Mouse (Mus musculus): Measurements from ENCODE around the gene Cops4.

The Cops4 gene

DNA sequence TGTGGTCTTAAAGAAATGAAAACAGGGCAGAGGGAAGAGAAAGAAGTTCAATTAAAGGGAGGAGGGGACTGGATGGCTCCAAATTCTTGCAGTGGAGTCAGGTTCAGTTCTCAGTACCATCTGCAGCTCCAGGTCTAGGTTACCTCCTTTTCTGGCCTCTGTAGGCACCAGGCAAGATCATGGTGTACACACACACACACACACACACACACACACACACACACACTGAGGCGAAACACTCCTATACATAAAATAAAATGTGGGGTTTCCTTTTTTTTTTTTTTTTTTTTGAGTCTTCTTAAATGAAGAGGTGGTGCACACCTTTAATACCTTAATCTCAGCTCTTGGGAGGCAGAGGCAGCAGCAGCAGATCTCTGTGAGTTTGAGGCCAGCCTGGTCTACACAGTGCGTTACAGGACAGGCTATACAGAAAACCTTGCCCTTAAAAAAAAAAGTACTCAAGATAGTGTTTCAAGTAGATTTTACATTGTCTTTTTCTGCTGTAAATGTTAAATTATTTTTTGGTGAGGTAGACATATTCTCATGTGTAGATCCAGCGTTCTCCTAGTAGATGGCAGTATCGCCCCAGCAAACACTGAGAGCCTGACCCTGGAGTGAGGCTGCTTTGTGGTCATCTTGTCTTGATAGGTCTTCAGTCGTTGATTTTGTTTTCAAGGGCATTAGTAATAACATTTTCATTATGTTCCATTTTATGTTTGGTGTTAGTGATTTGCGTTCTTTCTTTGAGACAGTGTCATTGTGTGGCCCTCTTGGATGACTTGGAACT is 28.4 kb downstream of the Cops4 start:
- peak; percentile 36 for DNase-seq (ENCODE audit: low spot score)

DNA sequence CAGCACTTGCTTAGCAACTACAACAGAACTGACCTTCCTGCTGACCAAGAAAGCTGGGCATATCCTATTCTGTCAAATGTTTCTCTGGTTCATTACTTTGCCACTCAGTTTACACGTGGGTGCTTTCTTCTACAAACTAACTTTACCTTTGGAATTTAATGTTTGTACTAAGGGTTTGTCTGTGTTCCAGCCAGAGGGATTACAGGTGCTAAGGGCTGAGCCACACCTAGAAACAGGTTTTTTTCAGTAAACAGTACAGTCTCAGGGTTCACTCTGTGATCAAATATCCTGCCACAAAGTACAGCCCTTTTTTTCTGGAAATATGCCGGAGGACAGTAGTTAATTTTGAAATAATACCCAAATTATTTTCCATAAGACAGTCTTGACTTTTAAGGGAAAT is 30.1 kb downstream of the Cops4 start:
- DNase-seq (ENCODE audit: low spot score), result no peak

- DNase-seq (ENCODE audit: low spot score), result no peak
Observed at GRCm38 (mm10) chr5:100549311-100549710, 31.2 kb downstream of the Cops4 start.

GRCm38 (mm10) chr5:100550151-100550550 is 32.0 kb downstream of the Cops4 start:
- no peak for DNase-seq (ENCODE audit: low spot score)

GRCm38 (mm10) chr5:100551952-100552351 is 33.8 kb downstream of the Cops4 start:
- DNase-seq (ENCODE audit: low spot score), result no peak

- no peak for DNase-seq (ENCODE audit: low spot score)
Observed at GRCm38 (mm10) chr5:100553426-100553825, 35.3 kb downstream of the Cops4 start.

DNA sequence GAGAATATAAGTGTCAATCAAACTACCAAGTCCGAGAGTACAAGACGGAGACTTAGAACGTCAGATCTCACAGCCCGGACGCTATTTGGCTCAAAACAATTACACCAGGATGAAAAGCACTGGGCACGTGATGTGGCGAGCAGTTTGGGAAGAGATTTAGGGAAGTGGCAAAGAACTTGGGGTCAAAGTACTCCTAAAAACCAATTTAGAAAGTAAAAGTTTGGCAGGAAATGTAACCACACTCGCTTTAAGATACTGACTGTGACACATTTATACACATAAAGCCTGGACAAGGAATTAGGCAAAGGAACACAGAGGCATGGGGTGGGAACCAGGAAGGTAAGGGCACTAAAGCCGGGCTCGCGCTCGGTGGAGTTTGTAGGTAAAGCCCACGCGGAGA is 38.9 kb downstream of the Cops4 start:
- no peak for DNase-seq (ENCODE audit: low spot score)

GRCm38 (mm10) chr5:100557537-100557936 is 39.4 kb downstream of the Cops4 start:
- no peak for DNase-seq (ENCODE audit: low spot score)

DNA sequence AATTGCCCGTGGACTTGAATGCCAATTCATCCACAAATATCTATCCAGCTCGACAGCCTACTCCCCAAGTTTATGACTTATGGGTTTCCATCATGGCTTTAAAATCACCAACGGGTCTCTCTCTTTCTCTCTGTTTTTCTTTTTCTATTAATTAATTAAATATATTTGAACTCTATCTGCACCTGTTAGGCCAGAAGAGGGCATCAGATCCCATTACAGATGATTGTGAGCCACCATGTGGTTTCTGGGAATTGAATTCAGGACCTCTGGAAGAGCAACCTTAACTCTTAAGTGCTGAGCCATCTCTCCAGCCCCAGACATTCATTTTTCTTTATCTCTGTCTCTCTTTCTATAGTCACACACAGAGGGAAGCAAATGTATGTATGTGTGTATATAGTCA is 40.7 kb downstream of the Cops4 start:
- peak; percentile 43 for DNase-seq (ENCODE audit: low spot score)

DNA sequence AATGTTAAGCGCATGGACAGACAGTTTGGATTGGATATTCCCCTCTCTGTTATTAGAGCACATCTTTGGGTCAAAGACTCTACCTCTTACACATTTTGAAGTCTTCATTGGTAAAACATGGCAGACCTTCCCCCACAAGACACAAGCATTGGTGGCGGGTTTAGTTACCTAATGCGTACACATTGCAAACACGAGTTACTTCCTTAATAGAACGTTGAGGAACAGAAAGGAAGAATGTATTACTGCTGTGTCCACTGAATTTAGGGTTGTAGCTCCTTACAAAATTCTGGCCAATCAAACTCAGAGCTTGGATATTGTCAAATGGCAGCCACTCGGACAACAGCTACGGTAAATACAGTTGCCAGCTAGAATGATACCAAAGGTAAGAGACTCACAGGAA is 41.2 kb downstream of the Cops4 start:
- no peak for DNase-seq (ENCODE audit: low spot score)

- DNase-seq (ENCODE audit: low spot score), result no peak
Observed at GRCm38 (mm10) chr5:100562702-100563101, 44.6 kb downstream of the Cops4 start.

- DNase-seq (ENCODE audit: low spot score), result no peak
Observed at GRCm38 (mm10) chr5:100566798-100567197, 48.7 kb downstream of the Cops4 start.

DNA sequence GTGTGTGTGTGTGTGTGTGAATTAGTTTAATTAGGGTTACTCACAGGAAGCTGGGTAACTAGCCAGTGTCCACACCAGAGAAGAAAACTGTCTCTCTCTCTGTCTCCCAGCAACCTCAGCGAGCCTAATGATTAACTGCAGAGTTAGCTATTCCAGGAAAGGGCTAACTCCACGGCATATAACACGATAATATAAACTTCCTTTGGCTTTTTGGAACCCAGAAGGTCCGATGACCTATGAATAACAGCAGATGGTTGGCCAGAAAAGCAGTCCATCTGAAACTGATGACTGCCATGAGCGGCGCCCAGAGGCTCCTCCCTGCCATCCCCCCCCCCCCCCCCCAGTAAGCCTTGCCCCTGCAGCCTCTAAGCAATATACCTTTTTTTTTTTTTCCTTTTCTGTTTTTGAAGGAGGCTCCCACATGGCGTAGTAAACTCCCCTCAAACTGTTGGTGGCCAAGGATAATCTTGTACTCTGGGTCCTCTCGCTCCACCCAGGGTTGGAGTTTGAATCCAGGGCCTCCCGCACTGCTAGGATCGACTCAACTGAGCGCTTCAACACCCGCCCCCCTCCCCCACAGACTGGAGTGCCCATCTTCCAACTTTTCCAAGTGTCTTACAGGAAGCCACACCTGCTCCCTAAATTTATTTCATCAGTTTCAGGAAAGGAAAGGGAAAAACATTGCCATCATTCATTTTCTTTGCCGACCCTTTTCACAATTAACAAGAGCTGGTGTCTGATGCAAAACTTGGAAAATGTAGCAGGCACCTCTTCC is 49.3 kb downstream of the Cops4 start:
- peak; percentile 11 for DNase-seq (ENCODE audit: low spot score)

- DNase-seq (ENCODE audit: low spot score), result no peak
Observed at GRCm38 (mm10) chr5:100568177-100568576, 50.1 kb downstream of the Cops4 start.

DNA sequence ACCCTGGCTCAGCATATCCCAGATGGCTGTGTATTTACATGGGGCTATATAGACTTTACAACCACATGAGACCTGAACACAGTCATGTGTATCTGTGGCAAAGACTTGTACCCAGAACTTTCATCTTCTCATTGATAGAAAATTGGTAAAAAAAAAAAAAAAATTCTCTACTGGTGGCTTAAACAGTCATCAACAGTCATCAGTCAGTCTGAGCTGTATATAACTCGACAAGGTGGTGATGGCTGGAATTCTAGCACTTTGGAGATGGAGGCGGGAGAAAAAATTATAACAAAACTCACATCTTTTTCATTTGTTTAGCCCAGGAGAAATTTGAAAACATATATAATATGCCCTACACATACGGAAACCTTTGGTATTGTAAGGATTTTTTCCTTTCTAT is 50.7 kb downstream of the Cops4 start:
- no peak for DNase-seq (ENCODE audit: low spot score)

DNA sequence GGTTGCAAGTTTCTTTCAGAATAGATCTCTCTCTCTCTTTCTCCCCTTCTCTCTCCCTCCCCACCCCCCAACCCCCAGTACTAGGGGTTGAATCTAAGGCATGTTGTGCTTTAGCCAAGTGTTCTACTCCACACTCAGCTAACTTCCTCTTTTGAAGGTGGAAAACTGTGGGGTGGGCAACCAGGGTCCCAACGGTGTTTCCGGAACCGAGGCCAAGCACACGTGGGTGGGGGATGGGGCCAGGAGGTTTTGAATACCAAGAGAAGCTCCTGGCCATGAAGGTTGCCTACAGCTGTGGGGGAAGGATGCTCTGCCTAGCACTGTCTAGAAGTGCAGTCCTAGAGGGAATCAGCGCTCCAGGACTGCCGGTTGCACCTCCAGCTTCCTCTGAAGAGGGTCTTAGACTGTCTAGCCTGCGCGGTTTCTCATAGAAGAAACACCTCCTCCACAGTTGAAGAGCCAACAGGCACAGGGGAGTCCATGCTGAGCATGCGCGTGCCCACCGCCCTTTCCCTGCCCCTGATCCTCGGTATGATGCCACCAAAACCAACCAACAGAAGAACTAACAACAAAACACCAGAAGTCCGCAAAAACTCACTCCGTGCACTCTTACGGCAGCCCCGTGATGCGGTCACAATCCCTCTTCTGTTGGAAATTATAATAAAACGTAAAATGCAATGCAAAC is 51.3 kb downstream of the Cops4 start:
- no peak for DNase-seq (ENCODE audit: low spot score)

GRCm38 (mm10) chr5:100569997-100570595 is 52.0 kb downstream of the Cops4 start:
- no peak for DNase-seq (ENCODE audit: low spot score)

DNA sequence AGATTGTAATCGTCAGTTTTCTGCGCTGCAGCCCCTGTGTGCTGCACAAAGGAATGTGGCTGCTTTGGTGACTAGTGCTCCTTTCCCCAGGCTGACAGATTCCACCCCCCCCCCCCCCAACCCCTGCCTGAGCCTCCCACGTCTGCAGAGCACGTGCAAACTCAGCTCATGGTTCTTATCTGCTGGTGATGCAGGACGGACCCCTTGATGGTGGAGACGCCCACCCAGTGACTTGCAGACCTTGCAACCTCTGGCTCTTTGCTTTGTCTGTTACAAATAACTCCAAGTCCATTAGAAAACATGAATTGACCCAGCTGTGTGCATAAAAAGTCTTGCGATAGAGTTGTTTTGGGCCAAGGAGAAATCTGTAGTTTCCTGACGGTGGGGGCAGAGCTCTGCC is 52.6 kb downstream of the Cops4 start:
- no peak for DNase-seq (ENCODE audit: low spot score)

DNA sequence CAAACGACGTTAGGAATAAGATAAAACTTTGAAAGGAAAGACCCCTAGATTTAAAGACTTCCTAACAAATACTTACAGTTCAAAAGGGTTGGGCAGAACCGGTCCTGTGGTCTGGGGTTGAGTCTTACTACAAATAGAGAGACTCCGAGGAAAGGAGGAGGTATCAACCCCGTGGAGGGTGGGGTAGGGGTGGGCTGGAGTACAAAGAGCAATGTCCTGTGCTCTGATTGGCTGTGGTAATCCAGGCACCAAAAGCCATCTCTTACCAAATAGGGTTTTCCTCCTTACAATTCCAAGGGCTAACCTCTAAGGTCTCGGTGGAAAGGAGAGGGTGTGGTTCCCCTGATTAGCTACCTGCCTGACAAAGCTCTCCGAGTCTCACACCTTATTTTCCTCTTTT is 54.0 kb downstream of the Cops4 start, which contains the start of gene Plac8:
TSS of gene Plac8 (minus strand) at position 177 of the 400 bp plus-strand sequence.
- peak; percentile 16 for DNase-seq (ENCODE audit: low spot score)

GRCm38 (mm10) chr5:100573256-100573655 is 55.1 kb downstream of the Cops4 start:
- DNase-seq (ENCODE audit: low spot score), result no peak

- peak; percentile 22 for DNase-seq (ENCODE audit: low spot score)
Observed at GRCm38 (mm10) chr5:100574771-100575170, 56.7 kb downstream of the Cops4 start.

GRCm38 (mm10) chr5:100578863-100579411 is 60.8 kb downstream of the Cops4 start:
- no peak for DNase-seq (ENCODE audit: low spot score)

Measured in adipocyte (in vitro differentiated cells).